Mouse (Mus musculus): ENCODE results near the gene Smc3.

GRCm38 (mm10) chr19:53694020-53694419, 93.8 kb downstream of the Smc3 start:
- TF ChIP-seq CTCF (IDR thresholded peaks at IDR 0.05; ENCODE audit: borderline replicate concordance, insufficient read depth, low read depth, low read length) (no peak), POLR2A (IDR thresholded peaks at IDR 0.05; ENCODE audit: borderline replicate concordance, insufficient read depth, low read length) (no peak)

All from cerebellum, adult 2 months (tissue).